Mouse (Mus musculus): ENCODE results near the gene Acp6.
A peak's percentile ranks its signal among the peaks of the same experiment; 100 is the strongest.

Acp6 gene

DNA sequence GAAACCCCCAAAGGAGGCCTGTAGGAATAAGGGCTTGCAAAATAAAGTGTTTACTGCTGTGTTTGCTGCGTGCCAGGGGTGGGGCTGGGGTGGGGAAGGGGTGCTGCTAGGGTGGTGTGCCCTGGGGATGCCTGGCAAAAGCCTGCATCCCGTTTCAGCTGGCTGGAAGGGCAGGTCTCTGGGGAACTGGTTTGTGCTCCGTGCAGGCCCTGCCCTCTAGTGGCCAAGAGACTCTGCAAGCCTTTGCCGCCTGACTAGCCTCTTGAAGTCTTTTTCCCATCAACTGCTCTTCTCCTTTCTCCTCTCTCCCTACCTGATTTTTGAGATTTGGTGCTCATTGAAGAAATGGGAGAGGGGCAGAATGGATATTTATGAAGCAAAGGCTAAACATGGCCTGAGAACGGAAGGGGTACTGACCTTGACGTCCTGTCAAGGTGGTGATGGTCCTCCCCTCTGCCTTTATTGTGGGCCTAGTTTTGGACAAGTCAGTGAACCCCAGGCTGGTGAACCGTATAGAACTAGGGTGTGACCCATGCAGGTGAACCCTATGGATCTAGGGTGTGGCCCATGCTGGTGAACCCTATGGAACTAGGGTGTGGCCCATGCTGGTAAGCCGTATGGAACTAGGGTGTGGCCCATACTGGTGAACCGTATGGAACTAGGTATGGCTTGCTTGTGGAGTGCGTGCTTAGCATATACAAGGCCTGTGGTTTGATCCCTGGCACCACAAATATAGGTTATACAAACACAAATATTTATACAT, 26.7 kb downstream of the Acp6 start:
- DNase-seq (ENCODE audit: low read depth, low spot score), result peak; percentile 61

DNA sequence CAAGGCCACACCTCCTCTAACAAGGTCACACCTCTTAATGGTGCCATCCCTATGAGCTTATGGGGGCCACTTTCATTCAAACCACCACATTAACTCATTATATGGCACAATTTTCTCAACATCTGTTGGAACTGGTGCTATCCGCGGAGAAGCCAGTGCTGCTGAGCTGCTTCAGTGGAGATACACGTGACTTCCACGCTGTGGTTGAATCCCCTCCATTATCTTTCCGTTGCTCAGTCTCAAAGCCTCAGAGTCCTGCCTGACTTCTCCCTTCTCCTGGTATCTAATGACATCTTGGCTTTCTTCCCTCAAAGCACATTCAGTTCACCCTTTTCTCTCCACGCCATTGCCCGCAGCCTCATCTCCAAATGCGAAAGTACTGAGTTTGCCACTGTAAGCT, 38.0 kb downstream of the Acp6 start:
- no peak for DNase-seq (ENCODE audit: low read depth, low spot score)

DNA sequence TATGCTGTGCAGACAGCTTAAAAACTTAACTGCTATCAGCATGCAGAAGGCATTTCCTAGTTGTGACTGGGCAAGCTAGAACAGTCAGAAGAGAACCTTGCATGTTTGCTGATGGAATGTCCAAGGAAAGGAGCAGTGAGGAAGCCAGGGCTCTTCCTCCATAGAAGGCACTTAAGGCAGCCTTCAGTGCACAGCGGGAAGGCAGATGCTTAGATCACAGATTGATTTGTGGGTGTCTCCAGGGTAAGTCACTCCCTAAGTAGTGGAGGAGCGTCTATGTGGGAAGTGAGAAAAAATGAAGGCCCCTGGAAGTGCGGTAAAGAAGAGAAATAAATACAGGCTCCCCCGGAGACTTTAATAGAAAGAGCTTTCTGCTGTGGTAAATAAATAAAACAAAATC, 40.7 kb downstream of the Acp6 start:
- peak; percentile 43 for DNase-seq (ENCODE audit: low read depth, low spot score)

DNA sequence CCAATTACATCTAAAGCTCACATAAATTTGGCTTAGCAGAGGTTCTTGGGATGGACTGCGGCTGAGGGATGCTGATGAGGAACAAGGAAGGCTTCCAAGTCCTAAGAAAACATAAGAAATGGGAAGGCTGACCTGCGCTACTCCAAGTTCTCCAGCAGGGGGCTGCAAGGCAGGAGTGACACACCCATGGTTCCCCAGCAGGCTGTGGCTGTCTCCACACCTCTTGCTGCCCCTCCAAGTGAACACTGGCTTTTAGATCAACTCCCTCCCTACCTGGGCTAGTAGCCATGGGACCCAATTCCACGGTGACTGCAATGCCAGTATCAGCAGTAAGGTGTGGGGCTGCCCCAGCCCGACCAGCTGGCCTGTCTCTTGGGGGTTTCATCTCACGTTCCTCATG, 43.4 kb downstream of the Acp6 start:
- peak; percentile 78 for DNase-seq (ENCODE audit: low read depth, low spot score)

DNA sequence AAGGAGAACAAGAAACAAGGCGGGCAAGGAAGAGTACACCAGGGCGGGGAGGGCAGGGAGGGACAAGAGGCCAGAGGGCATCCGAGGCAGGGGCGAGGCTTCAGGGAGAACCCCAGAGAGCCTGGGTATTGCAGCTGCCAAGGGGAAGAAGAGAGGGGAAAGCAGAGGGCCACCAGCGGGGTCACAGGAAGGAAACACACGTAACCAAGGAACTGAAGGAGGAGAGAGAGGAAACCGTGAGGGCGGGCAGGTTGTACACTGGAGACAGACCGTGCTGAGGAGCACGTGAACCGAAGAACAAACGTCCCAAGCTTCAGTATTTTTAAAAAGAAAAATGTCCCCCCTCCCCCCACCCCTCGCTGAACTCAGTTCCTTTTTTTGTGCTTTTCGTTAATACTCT, 45.3 kb downstream of the Acp6 start:
- DNase-seq (ENCODE audit: low read depth, low spot score), result peak; percentile 91

DNA sequence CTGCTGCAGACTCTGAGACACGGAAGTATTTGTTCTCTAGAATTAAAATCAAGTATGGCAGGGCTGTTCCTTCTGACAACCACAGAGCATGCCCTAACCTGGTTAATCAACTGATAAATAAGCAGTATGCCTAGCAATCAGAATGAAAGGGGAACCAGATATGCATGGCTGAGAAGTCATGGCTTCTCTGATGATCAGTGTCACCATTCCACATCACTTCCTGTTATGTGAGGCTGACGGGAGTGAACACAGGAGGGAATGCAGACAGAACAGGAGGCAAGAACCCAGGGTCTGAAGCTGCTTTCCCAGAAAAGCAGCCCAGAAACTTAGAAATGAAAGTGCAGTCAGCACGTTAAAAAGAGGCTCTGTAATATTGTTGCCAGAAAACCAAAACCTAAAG, 47.9 kb downstream of the Acp6 start:
- peak; percentile 85 for DNase-seq (ENCODE audit: low read depth, low spot score)

DNA sequence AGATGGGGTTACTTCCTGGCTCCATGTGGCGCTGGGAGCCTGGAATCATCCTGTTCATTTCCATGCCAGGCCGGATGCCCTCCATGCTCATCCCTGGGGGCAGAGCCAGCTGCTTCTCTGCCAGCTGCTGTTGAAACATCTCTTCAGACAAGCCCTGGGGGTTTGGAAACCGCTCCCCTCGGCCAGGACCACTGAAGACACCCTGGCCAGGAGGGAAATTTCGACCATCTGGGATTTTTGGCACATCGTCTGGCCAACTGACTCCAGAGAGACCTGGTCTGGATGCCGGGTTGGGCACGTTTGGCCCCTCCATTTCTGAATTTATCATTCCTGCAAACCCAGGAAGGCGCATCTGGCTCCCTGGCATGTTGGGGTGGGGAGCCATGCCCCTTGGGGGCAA, 50.8 kb downstream of the Acp6 start:
- DNase-seq (ENCODE audit: low read depth, low spot score), result no peak

DNA sequence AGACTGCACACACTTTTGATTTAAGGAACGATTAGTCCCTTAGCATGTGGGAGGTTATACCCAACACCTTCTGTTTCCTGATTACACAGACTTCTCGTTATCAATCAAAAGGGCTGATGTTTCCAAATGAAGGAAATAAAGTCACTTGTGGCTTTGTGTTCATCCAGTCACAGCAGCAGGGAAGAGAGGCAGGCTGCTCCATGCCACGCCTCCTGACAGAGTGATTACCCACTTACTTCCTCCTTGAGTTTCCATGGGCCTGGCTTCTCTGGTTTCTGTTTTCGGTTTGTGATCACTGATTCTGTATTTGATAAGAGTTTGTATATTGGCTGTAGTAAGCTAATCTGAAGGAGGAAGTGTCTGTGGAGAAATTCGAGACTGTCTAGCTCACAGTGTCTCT, 52.6 kb downstream of the Acp6 start:
- DNase-seq (ENCODE audit: low read depth, low spot score), result peak; percentile 62

DNA sequence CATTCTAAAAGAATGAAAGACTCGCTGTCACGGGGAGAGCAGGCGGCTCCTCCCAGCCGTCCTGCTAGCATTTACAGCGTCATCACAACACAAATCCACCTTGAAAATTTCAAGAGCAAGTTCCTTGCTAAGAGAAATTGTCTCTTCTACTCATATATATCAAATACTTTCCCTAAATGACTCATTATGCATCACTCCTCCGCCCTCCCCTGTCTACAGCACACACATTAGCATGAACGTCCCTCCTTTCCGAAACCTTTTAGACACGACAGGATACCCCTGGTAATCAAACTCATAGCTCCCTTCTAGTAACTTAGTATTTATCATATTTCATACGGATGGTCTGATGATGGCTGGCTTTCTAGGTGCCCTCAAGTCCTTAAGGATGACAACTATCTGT, 55.3 kb downstream of the Acp6 start:
- no peak for DNase-seq (ENCODE audit: low read depth, low spot score)

DNA sequence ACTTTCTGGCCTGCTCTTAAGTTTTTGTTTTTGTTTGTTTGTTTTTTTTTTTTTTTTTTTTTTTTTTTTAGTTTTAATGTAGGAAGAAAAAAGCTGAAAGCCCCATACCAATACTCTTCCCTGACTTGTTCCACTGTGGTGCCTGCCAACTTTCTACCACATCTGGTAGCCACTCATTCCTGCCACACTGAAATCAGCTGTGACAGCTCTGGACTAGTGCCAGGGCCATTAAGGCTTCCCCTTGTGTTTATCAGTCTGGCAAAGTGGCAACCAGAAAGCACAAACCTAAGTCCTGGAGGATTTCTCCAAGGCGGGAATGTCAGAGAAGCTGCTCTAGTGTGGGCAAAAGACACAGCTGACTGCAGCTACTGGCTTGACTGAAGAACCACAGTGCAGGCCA, 55.9 kb downstream of the Acp6 start:
- DNase-seq (ENCODE audit: low read depth, low spot score), result no peak

DNA sequence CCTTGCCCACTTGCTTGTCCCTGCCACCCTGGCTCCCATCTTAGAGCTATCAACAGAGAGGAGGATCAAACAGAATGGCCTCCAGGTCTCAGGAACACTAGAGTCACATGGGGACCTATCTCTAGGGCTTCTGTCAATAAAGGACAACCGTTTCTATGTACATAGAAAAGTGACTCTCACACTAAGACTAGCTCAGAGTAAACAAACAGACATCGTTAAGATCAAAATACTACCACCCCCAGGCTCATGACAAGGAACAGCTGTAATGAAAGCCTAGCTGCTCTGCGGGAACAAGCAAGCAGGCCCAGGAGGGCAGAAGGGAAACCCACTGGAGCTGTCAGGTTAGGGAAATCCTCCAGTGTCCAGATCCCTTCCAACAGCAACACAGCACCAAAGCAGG, 56.9 kb downstream of the Acp6 start:
- no peak for DNase-seq (ENCODE audit: low read depth, low spot score)

DNA sequence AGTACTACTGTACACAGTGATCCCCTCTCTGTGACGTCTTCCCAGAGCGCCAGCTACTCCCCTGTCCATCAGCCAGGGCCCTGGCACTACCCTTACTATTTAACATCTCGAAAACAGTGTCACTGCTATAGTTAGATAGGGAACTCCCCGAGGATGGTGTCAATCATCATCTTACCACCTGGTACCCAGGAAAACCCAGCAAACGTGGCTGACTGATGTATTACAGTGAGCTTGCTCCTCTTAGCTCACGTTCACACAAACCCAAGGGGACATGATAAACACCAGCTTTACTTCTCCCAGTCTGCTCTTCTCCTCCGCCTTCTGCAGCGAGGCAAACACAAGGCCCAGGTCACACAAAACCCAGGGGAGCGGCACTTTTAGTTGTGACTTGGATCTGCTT, 64.7 kb downstream of the Acp6 start:
- no peak for DNase-seq (ENCODE audit: low read depth, low spot score)

DNA sequence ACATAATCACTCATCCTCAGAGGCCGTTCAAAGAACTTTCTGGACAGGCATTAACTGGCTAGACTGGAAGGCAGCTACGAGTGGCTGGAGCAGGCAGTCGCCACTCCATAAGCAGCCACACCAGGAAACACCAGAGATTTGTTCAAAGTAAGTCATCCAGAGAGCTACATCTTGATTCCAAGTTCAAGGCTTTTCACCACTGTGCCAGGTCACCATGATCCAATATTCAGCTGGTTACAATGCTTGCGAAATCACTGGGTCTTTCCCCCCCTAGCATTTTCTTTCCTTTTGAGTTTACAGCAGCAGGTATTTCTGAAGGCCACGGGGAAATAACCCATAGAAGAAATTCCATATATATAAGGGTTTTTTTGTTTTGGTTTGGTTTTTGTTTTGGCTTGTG, 66.7 kb downstream of the Acp6 start:
- no peak for DNase-seq (ENCODE audit: low read depth, low spot score)

DNA sequence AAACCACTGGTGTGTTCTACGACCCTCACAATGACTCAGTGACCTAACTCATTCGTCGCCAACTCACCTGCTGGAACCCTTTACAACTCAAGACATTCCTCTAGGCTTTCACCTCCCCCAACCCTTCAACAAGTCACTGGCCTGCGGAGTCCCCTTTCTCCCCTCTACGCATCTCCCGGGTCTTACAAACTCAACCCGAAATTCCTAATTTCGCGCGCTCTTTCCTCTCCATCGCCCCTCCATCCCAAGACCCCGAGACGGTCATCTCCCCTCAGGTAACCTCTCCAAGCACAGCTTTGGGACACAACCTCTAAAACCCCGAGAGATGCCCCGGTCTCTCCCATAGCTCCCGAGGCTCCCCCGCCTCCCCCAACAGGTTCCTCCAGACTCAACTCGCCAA, 68.1 kb downstream of the Acp6 start:
- DNase-seq (ENCODE audit: low read depth, low spot score), result peak; percentile 44
